Mouse (Mus musculus) heart, adult 2 months (tissue): ENCODE data around the gene Agpat3. TPM values are rescaled to one million over a fixed set of nuclear protein-coding genes. Genes with fewer than 3 reads are reported as not detected.

ENCODE experiments used
- DNase-seq, 2 experiments: peaks; one replicate each; pipeline ENCODE4 v3.0.0; 2021
- H3K27ac ChIP-seq: fragments of 200-600 bp; 2 replicates; pipeline ENCODE4 v1.8.1; 2022
- H3K27me3 ChIP-seq: fragments of 200-500 bp; 2 replicates; pipeline ENCODE4 v1.6.1; 2012; ENCODE audit warnings: mild to moderate bottlenecking, low read length, inconsistent platforms, mixed read lengths; ENCODE audit not compliant: control insufficient read depth, insufficient read depth
- H3K36me3 ChIP-seq: fragments of 200-500 bp; 2 replicates; pipeline ENCODE4 v1.6.1; 2012; ENCODE audit warnings: low read length, inconsistent platforms; ENCODE audit not compliant: control insufficient read depth, insufficient read depth
- H3K4me1 ChIP-seq: fragments of 200-500 bp; 2 replicates; pipeline ENCODE4 v1.6.1; 2011; ENCODE audit warnings: low read length; ENCODE audit not compliant: control insufficient read depth, insufficient read depth
- H3K4me3 ChIP-seq: fragments of 200-600 bp; 2 replicates; pipeline ENCODE4 v1.8.1; 2022
- H3K79me2 ChIP-seq: fragments of 200-500 bp; replicated peaks from 2 replicates; pipeline ENCODE4 v1.6.1; 2012; ENCODE audit warnings: mild to moderate bottlenecking, inconsistent platforms, low read length, moderate library complexity, mixed read lengths; ENCODE audit not compliant: control insufficient read depth, insufficient read depth
- H3K9ac ChIP-seq: fragments of 200-500 bp; 2 replicates; pipeline ENCODE4 v1.6.1; 2012; ENCODE audit warnings: low read depth, mild to moderate bottlenecking, control low read depth, inconsistent platforms, low read length, mixed read lengths
- CTCF ChIP-seq: fragments of 200-600 bp; IDR thresholded peaks from 2 replicates; pipeline ENCODE4 v1.8.1; 2022; ENCODE audit warnings: antibody characterized with exemption, mild to moderate bottlenecking, moderate library complexity
- EP300 ChIP-seq: fragments of 200-500 bp; IDR thresholded peaks from 2 replicates; pipeline ENCODE4 v1.6.1; 2011; ENCODE audit warnings: low read depth, low read length, control low read depth; ENCODE audit not compliant: insufficient read depth
- POLR2A ChIP-seq: fragments of 200-500 bp; IDR thresholded peaks from 2 replicates; pipeline ENCODE4 v1.6.1; 2011; ENCODE audit warnings: mild to moderate bottlenecking, low read depth, low read length, control low read depth; ENCODE audit not compliant: insufficient read depth
- WGBS: fragments of 180-500 bp; shearing (Covaris S2); methylation state at CpG from one replicate; pipeline ENCODE4 v1.1.7; 2018; 5-methylcytosine and 5-hydroxymethylcytosine counted together
- intact Hi-C: fragments of 180-260 bp; cut with DNase I; formaldehyde crosslinking; loops from one replicate; pipeline ENCODE4 v1.15.1; 2025
- polyA plus RNA-seq: library from polyadenylated mRNA; depleted of rRNA; stranded (reverse); fragments of >200 nt; gene quantifications from 2 replicates; pipeline ENCODE4 v1.2.3, GENCODE M21; 2012
- total RNA-seq, 2 experiments: library from RNA; stranded (reverse); gene quantifications; 2 replicates each; pipeline ENCODE4 v1.2.3; 2021

Gene Agpat3
- total and polyA plus RNA-seq, 3 experiments: 209 to 286 (median 232) TPM

DNA sequence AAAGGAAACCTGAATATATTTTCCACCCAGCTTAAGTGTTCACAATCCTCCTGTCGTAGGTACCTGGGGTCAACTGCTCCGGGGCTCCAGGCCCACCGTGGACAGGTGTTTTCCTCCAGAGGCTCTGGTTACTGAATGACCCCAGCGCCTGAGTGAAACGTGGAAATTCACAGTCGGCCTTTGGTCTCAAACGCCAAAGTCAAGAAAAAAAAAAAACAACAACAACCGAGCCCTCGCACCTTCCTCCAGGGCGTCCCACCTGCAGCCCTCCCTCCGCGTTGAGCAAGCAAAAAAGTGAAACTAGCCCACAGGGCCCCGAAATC lies 764 bp downstream of the Agpat3 start:
- no peak for TF ChIP-seq POLR2A
- TF ChIP-seq CTCF: no peak
- peak overlapping the region; percentile 84 for H3K27ac ChIP-seq
- intact Hi-C loops: loop anchor here (2.0 to 5.0 kb wide), 2 partner anchors 36 to 73 kb away; no protein-coding TSS in a partner anchor
- no peaks in the 10 kb centered on the region for H3K27me3 ChIP-seq
- 2% methylated on average over 13 of the region's 13 CpGs for WGBS
- H3K9ac ChIP-seq: peak overlapping the region; percentile 90
- peak overlapping the region; percentile 92 for H3K4me3 ChIP-seq
- H3K4me1 ChIP-seq: peaks cover 4% of the 10 kb centered on the region
- H3K36me3 ChIP-seq: no peaks in the 10 kb centered on the region
- no peak for DNase-seq
- peaks cover 3% of the 10 kb centered on the region; the same call in 1 of the 2 replicates for H3K79me2 ChIP-seq

DNA sequence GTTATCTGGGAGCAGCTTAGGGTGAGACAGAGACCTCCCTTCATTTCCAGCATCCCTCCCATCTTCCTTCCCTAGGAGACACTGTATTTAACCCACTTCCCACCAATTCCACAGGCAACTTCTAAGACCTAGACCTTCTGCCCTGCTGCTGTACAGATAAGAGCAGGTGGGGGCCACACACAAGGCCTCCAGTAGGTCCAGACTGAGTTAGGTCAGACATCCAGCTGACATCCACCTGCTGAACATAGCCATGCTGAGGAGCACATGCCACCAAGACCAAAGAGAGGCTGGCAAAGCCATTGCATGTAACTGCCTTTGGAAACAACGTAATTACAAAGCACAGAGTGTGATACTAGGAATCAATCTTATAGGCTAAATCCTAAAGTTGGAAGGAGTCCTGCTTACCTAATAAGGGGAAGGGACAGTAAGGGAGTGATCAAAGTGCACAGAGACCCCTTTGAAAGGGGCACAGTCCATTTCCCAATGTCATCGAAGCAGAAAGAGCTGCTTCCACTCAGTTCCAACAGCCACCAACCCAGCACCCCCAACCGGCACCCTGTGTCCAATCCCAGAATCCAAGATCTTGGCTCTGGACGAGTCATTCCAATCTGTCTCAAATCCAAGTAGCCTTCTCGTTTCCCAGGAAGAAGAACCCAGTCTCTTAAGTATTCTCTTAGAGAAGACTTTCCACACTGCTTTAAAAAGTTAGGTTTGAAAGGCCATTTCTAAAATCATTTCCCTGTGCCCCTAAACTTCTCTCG lies 1.3 kb downstream of the Agpat3 start:
- H3K9ac ChIP-seq: peak overlapping the region; percentile 90
- H3K36me3 ChIP-seq: no peaks in the 10 kb centered on the region
- H3K4me1 ChIP-seq: peaks cover 4% of the 10 kb centered on the region
- H3K27ac ChIP-seq: peak overlapping the region; percentile 84
- no peak for TF ChIP-seq CTCF
- no peak for TF ChIP-seq POLR2A
- no peak for TF ChIP-seq EP300
- peak overlapping the region; percentile 92 for H3K4me3 ChIP-seq
- 21% methylated on average over 6 of the region's 6 CpGs for WGBS
- intact Hi-C loops: loop anchor here (2.0 to 5.0 kb wide), 2 partner anchors 36 to 72 kb away; no protein-coding TSS in a partner anchor
- peaks cover 3% of the 10 kb centered on the region; the same call in 1 of the 2 replicates for H3K79me2 ChIP-seq
- DNase-seq: peak in 1 of 2 experiments; percentile 29
- no peaks in the 10 kb centered on the region for H3K27me3 ChIP-seq

DNA sequence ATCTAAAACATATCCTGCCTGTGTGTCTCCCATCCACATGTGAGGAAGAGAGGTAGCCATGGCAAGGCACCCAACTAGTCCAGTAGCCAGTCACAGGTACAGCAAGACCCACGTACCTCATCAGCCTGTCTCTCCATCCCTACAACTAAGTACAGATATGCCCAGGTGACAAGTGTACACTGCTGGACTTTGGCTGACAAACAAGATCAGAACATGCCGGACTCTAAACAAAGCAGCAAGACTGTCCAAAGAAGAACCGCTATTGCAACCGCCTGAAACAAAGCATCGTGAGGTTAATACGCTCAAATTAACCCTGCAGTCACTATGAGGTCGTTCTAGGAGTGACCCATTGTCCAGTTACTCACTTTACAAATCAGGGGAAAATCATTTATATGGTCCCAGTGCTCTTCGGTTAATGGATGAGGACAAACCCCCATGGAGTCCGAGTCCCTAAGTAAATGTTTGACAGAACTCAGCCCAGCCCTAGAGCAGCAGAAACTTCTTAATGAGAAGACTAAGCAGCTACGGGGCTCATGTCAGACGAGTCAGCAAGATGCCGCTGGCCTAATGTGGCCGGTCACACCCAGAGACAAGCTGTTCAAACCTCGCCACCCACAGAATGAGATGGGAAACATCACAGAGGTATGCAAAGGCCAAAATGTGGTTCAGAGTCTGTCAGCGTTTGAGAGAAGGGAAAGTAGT lies 2.7 kb downstream of the Agpat3 start:
- H3K9ac ChIP-seq: no peak overlapping the region

GRCm38 (mm10) chr10:78348211-78348610 lies 4.1 kb downstream of the Agpat3 start:
- H3K9ac ChIP-seq: no peak overlapping the region
- H3K79me2 ChIP-seq: peaks cover 10% of the 10 kb centered on the region
- peaks cover 9% of the 10 kb centered on the region for H3K4me1 ChIP-seq
- intact Hi-C loops: no loop called here
- H3K36me3 ChIP-seq: no peaks in the 10 kb centered on the region
- 82% methylated on average over 5 of the region's 5 CpGs for WGBS
- no peak overlapping the region for H3K4me3 ChIP-seq
- no peak overlapping the region for H3K27ac ChIP-seq
- H3K27me3 ChIP-seq: no peaks in the 10 kb centered on the region
- TF ChIP-seq POLR2A (no peak), EP300 (no peak), CTCF (no peak)
- DNase-seq: no peak

More for the DNA sequence above, 2.7 kb downstream of the Agpat3 start:
- Histone ChIP-seq H3K4me1 (peaks cover 8% of the 10 kb centered on the region), H3K27me3 (no peaks in the 10 kb centered on the region), H3K36me3 (no peaks in the 10 kb centered on the region), H3K79me2 (peaks cover 7% of the 10 kb centered on the region; the same call in 1 of the 2 replicates), H3K27ac (no peak overlapping the region), H3K4me3 (no peak overlapping the region)
- WGBS: 78% methylated on average over 15 of the region's 15 CpGs
- TF ChIP-seq CTCF: no peak
- DNase-seq: no peak
- intact Hi-C loops: loop anchor here (2.0 to 5.0 kb wide), 2 partner anchors 38 to 71 kb away; no protein-coding TSS in a partner anchor

GRCm38 (mm10) chr10:78347486-78347885 lies 4.8 kb downstream of the Agpat3 start:
- Histone ChIP-seq H3K79me2 (peaks cover 10% of the 10 kb centered on the region), H3K27ac (no peak overlapping the region)
- TF ChIP-seq EP300 (no peak), POLR2A (no peak), CTCF (no peak)

DNA sequence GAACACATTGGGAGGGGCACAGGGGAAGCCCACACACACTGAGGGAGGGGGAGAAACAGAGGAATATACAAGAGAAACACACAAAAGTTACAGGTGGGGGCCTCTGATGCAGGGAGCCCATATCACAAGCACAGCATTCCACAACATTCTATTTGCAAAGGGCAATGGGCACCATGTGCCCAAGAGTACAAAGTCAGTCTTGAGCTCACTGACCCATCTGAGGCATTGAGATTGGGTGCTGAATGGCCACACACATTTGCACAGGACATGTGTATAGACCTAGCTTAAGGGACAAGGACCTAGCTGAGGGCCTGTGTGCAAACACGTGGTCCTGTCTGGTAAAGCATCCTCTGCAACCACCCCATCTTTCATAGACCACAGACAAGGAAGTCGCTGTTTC lies 6.8 kb downstream of the Agpat3 start:
- H3K4me1 ChIP-seq: peaks cover 5% of the 10 kb centered on the region
- H3K27me3 ChIP-seq: no peaks in the 10 kb centered on the region
- H3K4me3 ChIP-seq: no peak overlapping the region
- H3K27ac ChIP-seq: no peak overlapping the region
- H3K9ac ChIP-seq: no peak overlapping the region
- peaks cover 10% of the 10 kb centered on the region for H3K79me2 ChIP-seq
- DNase-seq: no peak
- H3K36me3 ChIP-seq: no peaks in the 10 kb centered on the region
- TF ChIP-seq POLR2A: no peak
- no peak for TF ChIP-seq EP300
- TF ChIP-seq CTCF: no peak
- intact Hi-C loops: no loop called here
- 83% methylated on average over 2 of the region's 2 CpGs for WGBS

More at GRCm38 (mm10) chr10:78347486-78347885, 4.8 kb downstream of the Agpat3 start:
- no peak overlapping the region for H3K9ac ChIP-seq
- 81% methylated on average over 6 of the region's 6 CpGs for WGBS
- no peak overlapping the region for H3K4me3 ChIP-seq
- H3K27me3 ChIP-seq: no peaks in the 10 kb centered on the region
- no peaks in the 10 kb centered on the region for H3K36me3 ChIP-seq
- H3K4me1 ChIP-seq: peaks cover 9% of the 10 kb centered on the region
- intact Hi-C loops: loop anchor here (2.0 kb wide), 1 partner anchor 23 kb away; no protein-coding TSS in a partner anchor
- DNase-seq: no peak
